ENCODE assay signal across 8 mouse cellular contexts in genomic region chr7:28981651-28982273, GRCm38 (mm10). TPM values are rescaled to one million over a fixed set of nuclear protein-coding genes. Genes with fewer than 3 reads are reported as not detected.
DNase-seq lines count a peak whose midpoint lies in the region; ATAC-seq and TF ChIP-seq lines count a peak whose summit lies in the region.

Gene Eif3k (minus strand): TSS chr7:28981864.
Gene Map4k1 (plus strand): TSS chr7:28982050.

- peak within 1 kb of the TSS; percentile 98 for H3K27ac ChIP-seq in CH12.LX (ENCODE audit: insufficient read depth, low read depth)
- peak within 1 kb of the TSS; percentile 48; the same call in 1 of the 2 replicates for H3K27ac ChIP-seq in forebrain, embryonic 11.5 days (ENCODE audit: low read depth, low read length)
- H3K27ac ChIP-seq in heart, embryonic 16.5 days (ENCODE audit: low read length), result peak within 1 kb of the TSS; percentile 86
- peak within 1 kb of the TSS; percentile 89 for H3K27ac ChIP-seq in liver, embryonic 15.5 days (replicated peaks)
- no peak within 1 kb of the TSS for H3K27ac ChIP-seq in neural tube, embryonic 12.5 days

- H3K9me3 ChIP-seq in CH12.LX (replicated peaks; ENCODE audit: low read length), result no peaks in the 10 kb centered on the region
- H3K9me3 ChIP-seq in forebrain, embryonic 11.5 days (ENCODE audit: control insufficient read depth, low read length), result no peaks in the 10 kb centered on the region
- no peaks in the 10 kb centered on the region for H3K9me3 ChIP-seq in heart, embryonic 16.5 days (replicated peaks; ENCODE audit: control insufficient read depth, low read length)
- H3K9me3 ChIP-seq in liver, embryonic 15.5 days (replicated peaks), result no peaks in the 10 kb centered on the region
- H3K9me3 ChIP-seq in neural tube, embryonic 12.5 days, result no peaks in the 10 kb centered on the region

- peak within 1 kb of the TSS; percentile 94 for H3K9ac ChIP-seq in CH12.LX (ENCODE audit: insufficient read depth, low read depth)
- peak within 1 kb of the TSS; percentile 69 for H3K9ac ChIP-seq in forebrain, embryonic 11.5 days (ENCODE audit: low read length)
- peak within 1 kb of the TSS; percentile 87 for H3K9ac ChIP-seq in heart, embryonic 16.5 days (ENCODE audit: low read length)
- peak within 1 kb of the TSS; percentile 73 for H3K9ac ChIP-seq in liver, embryonic 15.5 days
- H3K9ac ChIP-seq in neural tube, embryonic 12.5 days, result peak within 1 kb of the TSS; percentile 61

- H3K4me3 ChIP-seq in CH12.LX (replicated peaks in 1 of 3; ENCODE audit: low read depth in 2 of 3, low read length in 2 of 3, poor library complexity in 1 of 3), result peak within 1 kb of the TSS; percentile 84 to 99 (median 97)
- peak within 1 kb of the TSS; percentile 71 for H3K4me3 ChIP-seq in forebrain, embryonic 11.5 days (ENCODE audit: low read depth, low read length)
- peak within 1 kb of the TSS; percentile 80 for H3K4me3 ChIP-seq in heart, embryonic 16.5 days (ENCODE audit: low read length)
- H3K4me3 ChIP-seq in liver, embryonic 15.5 days (replicated peaks), result peak within 1 kb of the TSS; percentile 78
- H3K4me3 ChIP-seq in neural tube, embryonic 12.5 days, result peak within 1 kb of the TSS; percentile 64

- H3K4me2 ChIP-seq in CH12.LX (ENCODE audit: insufficient read depth, low read depth, poor library complexity, severe bottlenecking), result peak within 1 kb of the TSS; percentile 33
- H3K4me2 ChIP-seq in forebrain, embryonic 11.5 days (ENCODE audit: low read depth, low read length, severe bottlenecking), result peak within 1 kb of the TSS; percentile 77
- H3K4me2 ChIP-seq in heart, embryonic 16.5 days (ENCODE audit: low read depth, low read length), result peak within 1 kb of the TSS; percentile 96
- H3K4me2 ChIP-seq in liver, embryonic 15.5 days, result peak within 1 kb of the TSS; percentile 89
- H3K4me2 ChIP-seq in neural tube, embryonic 12.5 days (replicated peaks), result peak within 1 kb of the TSS; percentile 83

- no peak for TF ChIP-seq CTCF in CH12.LX (conservative IDR thresholded peaks at IDR 0.05 in 1 of 2, IDR thresholded peaks at IDR 0.05 in 1 of 2; ENCODE audit: low read depth in 2 of 2, low read length in 2 of 2)

- TF ChIP-seq EP300 in CH12.LX (IDR thresholded peaks at IDR 0.05; ENCODE audit: low read length), result no peak

- peak; percentile 96 for ATAC-seq in forebrain, embryonic 11.5 days (replicated peaks; ENCODE audit: low FRiP score)
- ATAC-seq in heart, embryonic 16.5 days (replicated peaks; ENCODE audit: extremely low read depth, insufficient read depth, low FRiP score), result peak; percentile 91
- ATAC-seq in liver, embryonic 15.5 days (ENCODE audit: insufficient read depth), result peak; percentile 92
- ATAC-seq in neural tube, embryonic 12.5 days (ENCODE audit: low FRiP score, low read depth), result peak; percentile 94

- peak; percentile 100 for DNase-seq in CH12.LX (ENCODE audit: extremely low read depth)
- peak; percentile 100 for DNase-seq in c-Kit-positive CD71-positive TER-119-negative erythroid progenitor cells, embryonic 14.5 days (ENCODE audit: low read depth)
- peak; percentile 96 for DNase-seq in forebrain, embryonic 11.5 days (ENCODE audit: low spot score)
- DNase-seq in kidney, postnatal 36 days, result peak; percentile 98 to 99
- DNase-seq in telencephalon, adult 2 months (ENCODE audit: low read depth, low spot score), result peak; percentile 99

- peak; percentile 87 for TF ChIP-seq POLR2A in CH12.LX (IDR thresholded peaks at IDR 0.05; ENCODE audit: low read depth, low read length)

- peaks cover 44 to 55% of the 10 kb centered on the region in 2 experiments for H3K36me3 ChIP-seq in CH12.LX (replicated peaks in 1 of 2; ENCODE audit: control insufficient read depth in 1 of 2, insufficient read depth in 1 of 2, low read length in 1 of 2)
- peaks cover 3% of the 10 kb centered on the region; the same call in 1 of the 2 replicates for H3K36me3 ChIP-seq in forebrain, embryonic 11.5 days (ENCODE audit: control insufficient read depth, insufficient read depth, low read length)
- H3K36me3 ChIP-seq in heart, embryonic 16.5 days (ENCODE audit: control insufficient read depth, insufficient read depth), result peaks cover 24% of the 10 kb centered on the region
- peaks cover 36% of the 10 kb centered on the region for H3K36me3 ChIP-seq in liver, embryonic 15.5 days (replicated peaks)
- peaks cover 27% of the 10 kb centered on the region for H3K36me3 ChIP-seq in neural tube, embryonic 12.5 days

- dilution Hi-C loops in CH12.LX (cut with MboI; ENCODE audit: extremely low pct_ligation_motif_present, extremely low pct_unique_long_range_greater_than_20kb, low sequenced_read_pairs), result no loop called here

- peaks cover 59% of the 10 kb centered on the region for H3K79me2 ChIP-seq in CH12.LX (replicated peaks; ENCODE audit: control insufficient read depth, extremely low read depth, insufficient read depth, poor library complexity, severe bottlenecking)

- TF ChIP-seq RAD21 in CH12.LX (IDR thresholded peaks at IDR 0.05; ENCODE audit: low read depth, low read length), result no peak

- WGBS in forebrain, embryonic 11.5 days, result under 1% methylated on average over 36 of the region's 36 CpGs
- WGBS in heart, embryonic 16.5 days, result under 1% methylated on average over 36 of the region's 36 CpGs
- 0% methylated on average over 36 of the region's 36 CpGs for WGBS in liver, embryonic 15.5 days (ENCODE audit: insufficient replicate concordance)
- under 1% methylated on average over 36 of the region's 36 CpGs for WGBS in neural tube, embryonic 12.5 days

- in situ Hi-C loops in CH12.LX (cut with MboI; ENCODE audit: low pct_ligation_motif_present, low pct_unique_long_range_greater_than_20kb, low sequenced_read_pairs), result no loop called here

- H3K27me3 ChIP-seq in CH12.LX (replicated peaks), result no peaks in the 10 kb centered on the region
- H3K27me3 ChIP-seq in forebrain, embryonic 11.5 days (ENCODE audit: control insufficient read depth, insufficient read depth, low read length), result no peaks in the 10 kb centered on the region
- no peaks in the 10 kb centered on the region for H3K27me3 ChIP-seq in heart, embryonic 16.5 days (ENCODE audit: control insufficient read depth, insufficient read depth, low read length)
- no peaks in the 10 kb centered on the region for H3K27me3 ChIP-seq in liver, embryonic 15.5 days
- H3K27me3 ChIP-seq in neural tube, embryonic 12.5 days (replicated peaks), result no peaks in the 10 kb centered on the region

- H3K4me1 ChIP-seq in CH12.LX (ENCODE audit: control insufficient read depth in 1 of 2, insufficient read depth in 2 of 2), result peaks cover 18 to 36% of the 10 kb centered on the region in 2 experiments
- H3K4me1 ChIP-seq in forebrain, embryonic 11.5 days (replicated peaks; ENCODE audit: control insufficient read depth, insufficient read depth, low read length), result peaks cover 2% of the 10 kb centered on the region; the same call in 1 of the 2 replicates
- H3K4me1 ChIP-seq in heart, embryonic 16.5 days (ENCODE audit: control insufficient read depth, insufficient read depth, low read length), result peaks cover 11% of the 10 kb centered on the region
- peaks cover 38% of the 10 kb centered on the region for H3K4me1 ChIP-seq in liver, embryonic 15.5 days (replicated peaks)
- H3K4me1 ChIP-seq in neural tube, embryonic 12.5 days, result peaks cover 16% of the 10 kb centered on the region

TF ChIP-seq in CH12.LX, 34 proteins besides CTCF, POLR2A, EP300 and RAD21 (continues in another document):
- peak; percentile 77 for TF ChIP-seq TBP (conservative IDR thresholded peaks at IDR 0.05; ENCODE audit: low read depth, low read length)
- TF ChIP-seq JUND (conservative IDR thresholded peaks at IDR 0.05; ENCODE audit: low read depth, low read length), result no peak
- peak; percentile 100 for TF ChIP-seq ZNF384 (IDR thresholded peaks at IDR 0.05; ENCODE audit: low read depth, low read length)
- TF ChIP-seq ETS1 (conservative IDR thresholded peaks at IDR 0.05; ENCODE audit: low read depth, low read length), result peak; percentile 65
- TF ChIP-seq MEF2A (IDR thresholded peaks at IDR 0.05; ENCODE audit: borderline replicate concordance, low read depth, low read length), result no peak; the same call in 1 of the 2 replicates
- TF ChIP-seq CHD1 (IDR thresholded peaks at IDR 0.05; ENCODE audit: low read depth, low read length), result no peak
- no peak for TF ChIP-seq PAX5 (IDR thresholded peaks at IDR 0.05; ENCODE audit: low read length)
- TF ChIP-seq E2F4 (IDR thresholded peaks at IDR 0.05; ENCODE audit: insufficient replicate concordance, low read depth, low read length), result peak; percentile 97
- TF ChIP-seq MXI1 (IDR thresholded peaks at IDR 0.05; ENCODE audit: low read depth, low read length), result peak; percentile 21
- no peak for TF ChIP-seq ZMIZ1 (IDR thresholded peaks at IDR 0.05; ENCODE audit: low read depth, low read length)
- TF ChIP-seq BHLHE40 (IDR thresholded peaks at IDR 0.05; ENCODE audit: low read depth, low read length), result peak; percentile 77
- TF ChIP-seq MAFK (IDR thresholded peaks at IDR 0.05; ENCODE audit: insufficient replicate concordance, low read length), result 0 out of 2 replicates have a peak, but pooled peaks have one; percentile 41
- TF ChIP-seq USF2 (conservative IDR thresholded peaks at IDR 0.05; ENCODE audit: low read depth, low read length), result peak; percentile 94
- peak; percentile 91 for TF ChIP-seq NELFE (IDR thresholded peaks at IDR 0.05; ENCODE audit: low read depth, low read length)
- TF ChIP-seq NRF1 (IDR thresholded peaks at IDR 0.05; ENCODE audit: low read depth, low read length), result peak; percentile 99
- peak; percentile 84 for TF ChIP-seq MYC (IDR thresholded peaks at IDR 0.05; ENCODE audit: low read depth, low read length)
- peak; percentile 89 for TF ChIP-seq HCFC1 (IDR thresholded peaks at IDR 0.05; ENCODE audit: low read depth, low read length)

RNA-seq across cellular contexts. Expression of gene Eif3k, which starts in this region (rescaled TPM):
- total RNA-seq in CH12.LX (2012; rRNA removed) (513 and 551 TPM in 2 replicates), CH12.LX (2014; rRNA removed) (595 and 658 TPM in 2 replicates)
- polyA plus RNA-seq in CH12.LX (2012; ENCODE audit: insufficient read length, low read depth), result 580 and 584 TPM in 2 replicates
- polyA plus RNA-seq in forebrain, embryonic 11.5 days (2014; fragmentation: Nextera tagmentation; extraction: Ambion mirVana), result 341 and 343 TPM in 2 replicates
- 262 and 283 TPM in 2 replicates for polyA plus RNA-seq in heart, embryonic 16.5 days (2015; fragmentation: Nextera tagmentation; extraction: Ambion mirVana)
- 209 and 222 TPM in 2 replicates for polyA plus RNA-seq in liver, embryonic 15.5 days (2015; fragmentation: Nextera tagmentation; extraction: Ambion mirVana)
- 327 and 336 TPM in 2 replicates for polyA plus RNA-seq in neural tube, embryonic 12.5 days (2016; fragmentation: Nextera tagmentation; extraction: Ambion mirVana)

RNA-seq across cellular contexts. Expression of gene Map4k1, which starts in this region (rescaled TPM):
- total RNA-seq in CH12.LX (2012; rRNA removed) (183 and 195 TPM in 2 replicates), CH12.LX (2014; rRNA removed) (112 and 114 TPM in 2 replicates)
- polyA plus RNA-seq in CH12.LX (2012; ENCODE audit: insufficient read length, low read depth), result 395 and 401 TPM in 2 replicates
- 5.9 and 6.4 TPM in 2 replicates for polyA plus RNA-seq in forebrain, embryonic 11.5 days (2014; fragmentation: Nextera tagmentation; extraction: Ambion mirVana)
- 6.0 and 12.2 TPM in 2 replicates for polyA plus RNA-seq in heart, embryonic 16.5 days (2015; fragmentation: Nextera tagmentation; extraction: Ambion mirVana)
- 21.6 and 26.3 TPM in 2 replicates for polyA plus RNA-seq in liver, embryonic 15.5 days (2015; fragmentation: Nextera tagmentation; extraction: Ambion mirVana)
- 5.5 and 6.2 TPM in 2 replicates for polyA plus RNA-seq in neural tube, embryonic 12.5 days (2016; fragmentation: Nextera tagmentation; extraction: Ambion mirVana)

Comparison
In these comparisons a context has a peak if more than half of its experiments do, and no peak if none do; other contexts are left out.
1. RNA of gene Map4k1 (polyA plus RNA-seq): 395 to 401 TPM in CH12.LX; 21.6 to 26.3 TPM in liver, embryonic 15.5 days, 6.0 to 12.2 TPM in heart, embryonic 16.5 days, 5.9 to 6.4 TPM in forebrain, embryonic 11.5 days and 5.5 to 6.2 TPM in neural tube, embryonic 12.5 days; every median in the first group is over 10 times any median in the second.
2. H3K4me2 ChIP-seq: peak in every context shown above with its lines; median percentile 96 in heart, embryonic 16.5 days; 89 in liver, embryonic 15.5 days; 83 in neural tube, embryonic 12.5 days; 77 in forebrain, embryonic 11.5 days; 33 in CH12.LX.
3. Peak in every context shown above with its lines, with median percentiles within 50 percentile points of each other: DNase-seq, H3K4me3 ChIP-seq, H3K9ac ChIP-seq and ATAC-seq.